ENCODE assay signal across 15 mouse cellular contexts in genomic region chr11:21180650-21181049, GRCm38 (mm10). TPM values are rescaled to one million over a fixed set of nuclear protein-coding genes. Genes with fewer than 3 reads are reported as not detected.
A peak's percentile ranks its signal among the peaks of the same experiment; 100 is the strongest.
DNase-seq lines count a peak whose midpoint lies in the region; ATAC-seq and TF ChIP-seq lines count a peak whose summit lies in the region.
"Had no signal": no experiment of that assay in that cellular context is flagged by ENCODE, and none has a peak within 500 bp of the region (broad histone marks: within the 10 kb centered on the region; RNA-seq: fewer than 3 reads in every experiment).

No protein-coding gene starts in this region.

- peak; percentile 52 to 54 for DNase-seq in B cell, adult 2 months
- DNase-seq in CH12.LX (ENCODE audit: extremely low read depth), result peak; percentile 74
- DNase-seq in splenic B cell, adult 2 months (ENCODE audit: low read depth, low spot score), result peak; percentile 69
- no peak for DNase-seq in gastrocnemius, postnatal 36 days
- no peak for DNase-seq in gastrocnemius, adult 2 months
- DNase-seq: adrenal gland, adult 2 months; kidney, adult 9 months; lung, embryonic 14.5 days had no signal

- peak; percentile 93 for TF ChIP-seq EP300 in CH12.LX (IDR thresholded peaks at IDR 0.05; ENCODE audit: low read length)

- H3K9me3 ChIP-seq in CH12.LX (replicated peaks; ENCODE audit: low read length), result peaks cover 3% of the 10 kb centered on the region
- H3K9me3 ChIP-seq in midbrain, embryonic 15.5 days, result no peaks in the 10 kb centered on the region
- H3K9me3 ChIP-seq: hindbrain, embryonic 13.5 days; limb, embryonic 10.5 days; midbrain, embryonic 12.5 days had no signal

- peak; percentile 49 for ATAC-seq in inflammation-experienced regulatory T-cells, adult 6 months
- no peak for ATAC-seq in midbrain, embryonic 15.5 days (replicated peaks)

- no peak overlapping the region for H3K4me3 ChIP-seq in CH12.LX (replicated peaks in 1 of 3; ENCODE audit: low read depth in 2 of 3, low read length in 2 of 3, poor library complexity in 1 of 3)
- H3K4me3 ChIP-seq in midbrain, embryonic 15.5 days, result no peak overlapping the region
- no peak overlapping the region for H3K4me3 ChIP-seq in gastrocnemius, adult 2 months
- H3K4me3 ChIP-seq: erythroblast, embryonic 14.5 days; hindbrain, embryonic 13.5 days; limb, embryonic 10.5 days; midbrain, embryonic 12.5 days had no signal

- no peak overlapping the region; the same call in 1 of the 2 replicates for H3K9ac ChIP-seq in CH12.LX (ENCODE audit: insufficient read depth, low read depth)
- no peak overlapping the region for H3K9ac ChIP-seq in midbrain, embryonic 15.5 days
- H3K9ac ChIP-seq: hindbrain, embryonic 13.5 days; lung, embryonic 14.5 days; midbrain, embryonic 12.5 days had no signal

- H3K36me3 ChIP-seq in CH12.LX (replicated peaks in 1 of 2; ENCODE audit: control insufficient read depth in 1 of 2, insufficient read depth in 1 of 2, low read length in 1 of 2), result no peaks in the 10 kb centered on the region
- H3K36me3 ChIP-seq in splenic B cell, adult 2 months (ENCODE audit: control insufficient read depth, insufficient read depth, low read length, poor library complexity, severe bottlenecking), result no peaks in the 10 kb centered on the region
- H3K36me3 ChIP-seq in midbrain, embryonic 15.5 days (replicated peaks), result no peaks in the 10 kb centered on the region
- H3K36me3 ChIP-seq: hindbrain, embryonic 13.5 days; limb, embryonic 10.5 days; midbrain, embryonic 12.5 days had no signal

- peak; percentile 8 for TF ChIP-seq RAD21 in CH12.LX (IDR thresholded peaks at IDR 0.05; ENCODE audit: low read depth, low read length)

- in situ Hi-C loops in CH12.LX (cut with MboI; ENCODE audit: low pct_ligation_motif_present, low pct_unique_long_range_greater_than_20kb, low sequenced_read_pairs), result loop anchor here (25.0 kb wide), 1 partner anchor 718 kb away; no protein-coding TSS in a partner anchor

- 80% methylated on average over 1 of the region's 1 CpGs for WGBS in midbrain, embryonic 15.5 days

- H3K4me2 ChIP-seq in CH12.LX (ENCODE audit: insufficient read depth, low read depth, poor library complexity, severe bottlenecking), result peak overlapping the region; percentile 72; the same call in 1 of the 2 replicates
- no peak overlapping the region for H3K4me2 ChIP-seq in midbrain, embryonic 15.5 days
- H3K4me2 ChIP-seq: heart, embryonic 11.5 days; hindbrain, embryonic 13.5 days; lung, embryonic 14.5 days; midbrain, embryonic 12.5 days had no signal

- TF ChIP-seq POLR2A in CH12.LX (IDR thresholded peaks at IDR 0.05; ENCODE audit: low read depth, low read length), result 0 out of 2 replicates have a peak, but pooled peaks have one; percentile 25

- no peaks in the 10 kb centered on the region for H3K27me3 ChIP-seq in CH12.LX (replicated peaks)
- H3K27me3 ChIP-seq in splenic B cell, adult 2 months (ENCODE audit: control insufficient read depth, insufficient read depth, low read length, poor library complexity, severe bottlenecking), result no peaks in the 10 kb centered on the region
- no peaks in the 10 kb centered on the region for H3K27me3 ChIP-seq in midbrain, embryonic 15.5 days (replicated peaks)
- H3K27me3 ChIP-seq: hindbrain, embryonic 13.5 days; midbrain, embryonic 12.5 days had no signal

- peak overlapping the region; percentile 49 for H3K27ac ChIP-seq in CH12.LX (ENCODE audit: insufficient read depth, low read depth)
- H3K27ac ChIP-seq in midbrain, embryonic 15.5 days, result no peak overlapping the region
- H3K27ac ChIP-seq in gastrocnemius, adult 2 months, result no peak overlapping the region
- H3K27ac ChIP-seq: hindbrain, embryonic 13.5 days; limb, embryonic 10.5 days; midbrain, embryonic 12.5 days had no signal

- no peak for TF ChIP-seq CTCF in CH12.LX (conservative IDR thresholded peaks at IDR 0.05 in 1 of 2, IDR thresholded peaks at IDR 0.05 in 1 of 2; ENCODE audit: low read depth in 2 of 2, low read length in 2 of 2)
- TF ChIP-seq CTCF in gastrocnemius, adult 2 months (IDR thresholded peaks at IDR 0.05), result no peak

- no peaks in the 10 kb centered on the region for H3K79me2 ChIP-seq in CH12.LX (replicated peaks; ENCODE audit: control insufficient read depth, extremely low read depth, insufficient read depth, poor library complexity, severe bottlenecking)

- intact Hi-C loops in gastrocnemius, postnatal 36 days (cut with DNase I), result no loop called here
- intact Hi-C loops in gastrocnemius, adult 2 months (cut with DNase I), result no loop called here

- peaks cover 11 to 55% of the 10 kb centered on the region in 2 experiments for H3K4me1 ChIP-seq in CH12.LX (ENCODE audit: control insufficient read depth in 1 of 2, insufficient read depth in 2 of 2)
- H3K4me1 ChIP-seq in midbrain, embryonic 15.5 days, result no peaks in the 10 kb centered on the region
- H3K4me1 ChIP-seq: hindbrain, embryonic 13.5 days; limb, embryonic 10.5 days; midbrain, embryonic 12.5 days had no signal

- dilution Hi-C loops in CH12.LX (cut with MboI; ENCODE audit: extremely low pct_ligation_motif_present, extremely low pct_unique_long_range_greater_than_20kb, low sequenced_read_pairs), result no loop called here

TF ChIP-seq in CH12.LX, 34 proteins besides CTCF, POLR2A, EP300 and RAD21:
- TF ChIP-seq JUND (conservative IDR thresholded peaks at IDR 0.05; ENCODE audit: low read depth, low read length) (peak; percentile 64), ZMIZ1 (IDR thresholded peaks at IDR 0.05; ENCODE audit: low read depth, low read length) (no peak), POLR2AphosphoS2 (IDR thresholded peaks at IDR 0.05; ENCODE audit: low read depth, low read length) (no peak), RCOR1 (conservative IDR thresholded peaks at IDR 0.05; ENCODE audit: low read depth, low read length) (no peak), MAFK (IDR thresholded peaks at IDR 0.05; ENCODE audit: insufficient replicate concordance, low read length) (0 out of 2 replicates have a peak, but pooled peaks have one; percentile 17), E2F4 (IDR thresholded peaks at IDR 0.05; ENCODE audit: insufficient replicate concordance, low read depth, low read length) (no peak), TBP (conservative IDR thresholded peaks at IDR 0.05; ENCODE audit: low read depth, low read length) (0 out of 2 replicates have a peak, but pooled peaks have one; percentile 12), TCF12 (IDR thresholded peaks at IDR 0.05; ENCODE audit: low read depth, low read length) (peak; percentile 92), MYC (IDR thresholded peaks at IDR 0.05; ENCODE audit: low read depth, low read length) (no peak), NRF1 (IDR thresholded peaks at IDR 0.05; ENCODE audit: low read depth, low read length) (no peak), SMC3 (IDR thresholded peaks at IDR 0.05; ENCODE audit: low read depth, low read length) (no peak), ETS1 (conservative IDR thresholded peaks at IDR 0.05; ENCODE audit: low read depth, low read length) (peak; percentile 77), MAX (IDR thresholded peaks at IDR 0.05; ENCODE audit: low read length) (no peak), ZC3H11A (IDR thresholded peaks at IDR 0.05; ENCODE audit: low read depth, low read length) (no peak), ZKSCAN1 (IDR thresholded peaks at IDR 0.05; ENCODE audit: borderline replicate concordance, low read depth, low read length) (no peak), KAT2A (IDR thresholded peaks at IDR 0.05; ENCODE audit: insufficient replicate concordance, low read length) (no peak), ZNF384 (IDR thresholded peaks at IDR 0.05; ENCODE audit: low read depth, low read length) (no peak), UBTF (IDR thresholded peaks at IDR 0.05; ENCODE audit: low read depth, low read length) (no peak), PAX5 (IDR thresholded peaks at IDR 0.05; ENCODE audit: low read length) (no peak), USF2 (conservative IDR thresholded peaks at IDR 0.05; ENCODE audit: low read depth, low read length) (no peak), ELF1 (IDR thresholded peaks at IDR 0.05; ENCODE audit: low read depth, low read length) (peak; percentile 68; the same call in 1 of the 2 replicates), NELFE (IDR thresholded peaks at IDR 0.05; ENCODE audit: low read depth, low read length) (no peak), BHLHE40 (IDR thresholded peaks at IDR 0.05; ENCODE audit: low read depth, low read length) (peak; percentile 55; the same call in 1 of the 2 replicates), GABPA (IDR thresholded peaks at IDR 0.05; ENCODE audit: insufficient replicate concordance, low read depth, low read length) (no peak), HCFC1 (IDR thresholded peaks at IDR 0.05; ENCODE audit: low read depth, low read length) (no peak), SIN3A (IDR thresholded peaks at IDR 0.05; ENCODE audit: low read length) (0 out of 2 replicates have a peak, but pooled peaks have one; percentile 9), MEF2A (IDR thresholded peaks at IDR 0.05; ENCODE audit: borderline replicate concordance, low read depth, low read length) (no peak; the same call in 1 of the 2 replicates), IRF4 (IDR thresholded peaks at IDR 0.05; ENCODE audit: low read depth, low read length) (peak; percentile 56; the same call in 1 of the 2 replicates), MXI1 (IDR thresholded peaks at IDR 0.05; ENCODE audit: low read depth, low read length) (no peak), JUN (IDR thresholded peaks at IDR 0.05; ENCODE audit: insufficient read depth, low read depth, low read length) (0 out of 2 replicates have a peak, but pooled peaks have one; percentile 36), CHD2 (IDR thresholded peaks at IDR 0.05; ENCODE audit: low read length) (no peak), CHD1 (IDR thresholded peaks at IDR 0.05; ENCODE audit: low read depth, low read length) (no peak), USF1 (IDR thresholded peaks at IDR 0.05; ENCODE audit: low read depth, low read length) (no peak), MAZ (IDR thresholded peaks at IDR 0.05; ENCODE audit: low read depth, low read length) (0 out of 2 replicates have a peak, but pooled peaks have one; percentile 25)

RNA-seq across cellular contexts. Expression of gene Vps54, which starts 58.4 kb away (rescaled TPM):
- total RNA-seq in CH12.LX (2012; rRNA removed) (20.4 and 24.7 TPM in 2 replicates), CH12.LX (2014; rRNA removed) (37.5 and 43.5 TPM in 2 replicates)
- 22.7 and 22.9 TPM in 2 replicates for polyA plus RNA-seq in CH12.LX (2012; ENCODE audit: insufficient read length, low read depth)
- 10 to 100 TPM; 79.9 to 99.7 (median 94.7) TPM for polyA plus RNA-seq in inflammation-experienced regulatory T-cells, adult 6 months (2017; shearing (Covaris generic))
- polyA plus RNA-seq in midbrain, embryonic 15.5 days (2015; fragmentation: Nextera tagmentation; extraction: Ambion mirVana), result 9.8 and 10.3 TPM in 2 replicates
- 10 to 100 TPM; 16.3 to 16.8 TPM for total RNA-seq in gastrocnemius, postnatal 36 days (2021)
- total RNA-seq in gastrocnemius, adult 2 months (2021), result 10 to 100 TPM; 19.6 to 22.3 TPM

Comparison
In these comparisons a context has a peak if more than half of its experiments do, and no peak if none do; other contexts are left out.
1. DNase-seq: peak in B cell, adult 2 months (2 of 2), CH12.LX (single experiment) and splenic B cell, adult 2 months (single experiment); none in gastrocnemius, postnatal 36 days (0 of 2) and gastrocnemius, adult 2 months (single experiment).